Mouse (Mus musculus) kidney, postnatal 4 days (tissue): ENCODE measurements around the gene Ccdc174.

Experiments
- DNase-seq, 2 experiments: peaks; one replicate each; pipeline ENCODE4 v3.0.0; 2021; ENCODE audit warnings: mixed read lengths in 2 of 2

Gene Ccdc174

DNA sequence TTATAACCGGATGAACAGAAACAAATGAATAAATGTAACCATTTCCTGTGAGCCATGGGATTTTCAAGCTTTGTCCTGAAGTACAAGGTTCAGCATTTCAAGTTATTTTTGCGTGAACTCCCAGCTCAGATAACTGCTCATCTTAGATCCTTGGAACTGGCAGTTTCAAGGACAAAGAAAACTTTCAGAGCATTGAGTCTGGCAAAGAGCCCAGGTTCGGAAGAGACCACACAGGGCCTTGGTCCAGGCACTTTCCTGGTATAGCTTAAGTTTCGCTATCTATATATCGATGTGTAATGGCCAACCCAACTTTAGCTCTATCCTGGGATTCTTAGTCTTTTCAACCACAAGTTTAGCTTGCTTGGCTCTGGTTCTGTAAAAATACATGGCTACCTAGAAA, 53.4 kb downstream of the Ccdc174 start:
- DNase-seq = peak in 1 of 2 experiments; percentile 15

DNA sequence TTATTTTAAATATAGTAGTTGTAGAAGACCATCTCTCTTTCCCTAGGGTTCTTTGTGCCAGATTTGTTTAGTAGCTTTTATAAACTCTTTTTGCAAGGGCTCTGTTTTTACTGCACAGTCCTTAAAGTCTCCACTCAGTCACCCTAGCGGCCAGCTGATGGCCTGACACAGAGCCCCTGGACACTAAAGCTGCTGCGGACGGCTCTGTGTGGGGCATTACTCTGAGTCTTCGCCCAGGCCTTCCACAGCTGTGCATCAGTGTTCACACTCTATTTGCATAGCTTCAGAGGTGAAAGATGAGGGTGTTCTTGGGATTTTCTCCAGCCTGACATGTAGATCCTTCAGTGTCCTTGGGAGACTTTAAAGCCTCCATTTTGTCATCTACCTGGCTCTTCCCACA, 60.6 kb downstream of the Ccdc174 start:
- DNase-seq = no peak

DNA sequence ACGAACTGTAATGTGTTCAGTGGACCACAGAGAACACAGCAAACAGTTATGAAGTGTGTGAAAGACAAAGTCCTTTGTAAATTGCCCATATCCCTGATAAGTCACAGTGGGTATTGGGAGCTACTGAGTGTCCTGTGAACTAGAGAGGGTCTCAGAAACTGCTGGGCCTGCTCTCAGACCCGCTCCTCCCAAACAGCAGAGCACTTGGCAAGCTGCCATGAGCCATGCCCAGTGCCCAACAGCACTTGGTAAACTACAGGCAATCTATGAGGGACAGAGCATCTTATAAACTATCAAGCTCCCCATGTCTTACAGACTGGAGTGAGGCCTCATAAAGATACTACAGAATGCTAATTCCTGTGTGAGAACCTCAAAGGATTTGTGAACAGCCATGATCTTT, 70.6 kb downstream of the Ccdc174 start:
- DNase-seq = peak in 1 of 2 experiments; percentile 33
